Mouse (Mus musculus): ENCODE data around the gene Prkcb.

Gene Prkcb

DNA sequence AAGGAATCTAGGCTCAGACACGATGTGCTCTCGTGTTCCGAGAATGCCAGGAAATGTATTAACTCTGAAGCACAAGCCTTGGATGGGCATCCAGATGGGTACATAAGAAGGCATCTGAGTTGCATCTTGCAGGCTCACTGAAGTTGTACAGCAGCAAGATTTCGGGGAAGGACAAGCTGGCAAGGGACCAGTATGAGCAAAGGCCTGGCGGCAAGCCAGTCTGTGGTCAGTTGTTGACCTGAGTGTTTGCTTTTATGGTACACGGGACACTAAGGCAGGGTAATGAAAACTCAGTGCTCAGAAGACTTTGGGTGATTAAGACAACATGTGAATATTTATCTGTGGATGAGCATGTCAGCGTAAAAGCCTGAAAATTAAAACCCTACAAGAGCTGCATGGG lies 69.3 kb downstream of the Prkcb start:
- peak; percentile 29 to 57 for DNase-seq (ENCODE audit: inconsistent age in 2 of 2, low spot score in 1 of 2)

DNA sequence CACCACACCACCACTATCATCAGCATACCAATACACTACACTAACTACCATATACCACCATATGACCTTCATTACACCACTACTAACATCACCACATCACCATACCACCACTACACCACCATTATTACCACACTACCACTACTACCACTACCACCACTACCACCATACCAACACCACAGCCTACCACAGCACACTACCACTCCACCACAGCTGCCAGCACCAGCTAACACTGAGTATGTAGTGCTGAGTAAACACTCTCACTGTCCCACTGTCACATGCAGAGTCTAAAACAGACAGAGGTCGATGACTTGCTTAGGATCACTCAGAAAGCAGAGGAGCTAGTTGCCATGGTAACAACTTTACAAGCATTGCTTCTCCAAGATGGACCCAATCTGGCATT lies 78.1 kb downstream of the Prkcb start:
- no peak for DNase-seq (ENCODE audit: inconsistent age in 2 of 2, low spot score in 1 of 2)

GRCm38 (mm10) chr7:122367303-122368007 lies 78.9 kb downstream of the Prkcb start:
- no peak for DNase-seq (ENCODE audit: inconsistent age in 2 of 2, low spot score in 1 of 2)

- DNase-seq (ENCODE audit: inconsistent age in 2 of 2, low spot score in 1 of 2) = no peak
Measured at GRCm38 (mm10) chr7:122370488-122370887, 81.9 kb downstream of the Prkcb start.

DNA sequence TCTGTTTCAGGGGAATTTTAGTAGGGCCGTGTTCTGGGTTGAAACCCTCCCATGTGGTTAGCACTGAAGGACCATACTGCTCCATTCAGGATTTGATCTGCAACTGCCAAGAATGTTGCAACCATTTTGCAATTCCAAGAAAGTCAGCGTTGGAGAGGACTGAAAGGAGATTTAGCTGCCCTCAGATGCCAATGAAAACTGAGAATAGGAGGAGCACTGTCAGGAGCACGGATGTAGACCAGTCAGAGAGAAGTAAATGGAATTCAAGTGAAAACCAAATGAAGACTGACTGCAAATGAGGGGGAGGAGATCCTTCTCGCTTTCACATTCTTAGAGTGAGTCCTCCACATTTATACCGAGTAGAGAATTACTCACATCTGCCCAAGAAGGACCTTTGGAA lies 83.4 kb downstream of the Prkcb start:
- no peak for DNase-seq (ENCODE audit: inconsistent age in 2 of 2, low spot score in 1 of 2)

- no peak for DNase-seq (ENCODE audit: inconsistent age in 2 of 2, low spot score in 1 of 2)
Measured at GRCm38 (mm10) chr7:122372349-122372748, 83.8 kb downstream of the Prkcb start.

GRCm38 (mm10) chr7:122376845-122377244 lies 88.3 kb downstream of the Prkcb start:
- no peak for DNase-seq (ENCODE audit: inconsistent age in 2 of 2, low spot score in 1 of 2)

GRCm38 (mm10) chr7:122377967-122378366 lies 89.4 kb downstream of the Prkcb start:
- no peak for DNase-seq (ENCODE audit: inconsistent age in 2 of 2, low spot score in 1 of 2)

DNA sequence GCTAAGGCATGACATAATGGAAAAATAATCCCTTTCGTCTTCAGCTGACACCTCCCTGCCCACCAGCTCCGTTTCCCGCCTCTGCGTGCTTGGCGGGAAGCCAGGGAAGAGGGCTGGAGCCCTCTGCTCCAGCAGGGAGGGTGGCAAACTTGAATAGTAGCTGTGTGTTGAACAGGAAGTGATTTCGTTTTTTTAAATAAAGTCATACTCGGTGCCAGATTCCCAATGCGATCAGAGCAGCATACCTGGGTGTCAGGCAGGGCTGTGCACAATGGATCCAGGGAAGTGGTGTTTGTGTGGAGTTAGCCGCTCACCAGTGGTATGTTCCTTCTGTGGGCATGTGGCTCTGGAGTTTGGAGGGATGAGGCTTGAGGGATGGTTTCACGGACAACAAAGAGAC lies 89.9 kb downstream of the Prkcb start:
- no peak for DNase-seq (ENCODE audit: inconsistent age in 2 of 2, low spot score in 1 of 2)

- DNase-seq (ENCODE audit: inconsistent age in 2 of 2, low spot score in 1 of 2) = no peak
Measured at GRCm38 (mm10) chr7:122379292-122379691, 90.7 kb downstream of the Prkcb start.

GRCm38 (mm10) chr7:122380336-122381130 lies 92.0 kb downstream of the Prkcb start:
- DNase-seq (ENCODE audit: inconsistent age in 2 of 2, low spot score in 1 of 2) = no peak

DNA sequence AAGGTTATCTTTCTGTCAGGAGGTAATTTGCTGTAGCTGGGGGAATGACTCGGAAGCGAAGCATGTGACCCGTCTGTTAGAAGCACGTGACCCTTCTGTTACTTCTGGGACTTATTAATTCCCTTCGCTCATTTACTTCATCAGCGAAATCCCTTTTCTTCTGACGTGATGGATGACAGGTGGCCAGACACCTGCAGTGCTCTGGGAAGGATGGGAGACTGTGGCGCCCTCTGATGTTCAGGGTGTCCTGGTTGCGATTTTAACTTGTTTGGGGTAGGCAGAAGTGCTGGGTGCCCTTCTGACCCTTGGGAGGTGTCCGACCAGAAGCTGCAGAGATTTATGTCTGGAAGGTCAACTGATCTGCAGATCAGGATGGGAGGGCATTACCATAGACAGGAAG lies 93.0 kb downstream of the Prkcb start:
- no peak for DNase-seq (ENCODE audit: inconsistent age in 2 of 2, low spot score in 1 of 2)

DNA sequence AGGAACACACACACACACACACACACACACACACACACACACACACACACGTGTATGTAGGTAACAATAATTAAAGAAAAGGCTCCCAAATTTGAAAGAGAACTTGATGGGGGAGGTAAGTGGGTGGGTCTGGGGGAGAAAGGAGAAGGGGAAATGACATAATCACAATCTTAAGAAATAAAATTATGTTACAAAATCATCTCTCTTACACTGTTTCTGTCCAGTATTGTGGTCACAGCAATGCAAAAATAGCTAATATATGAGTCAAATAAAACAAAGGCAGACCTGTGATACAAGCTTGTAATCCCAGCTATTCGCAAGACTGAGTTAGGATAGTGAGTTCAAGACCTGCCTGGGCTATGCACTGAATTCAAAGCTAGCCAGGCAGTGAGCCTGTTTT lies 94.7 kb downstream of the Prkcb start:
- no peak for DNase-seq (ENCODE audit: inconsistent age in 2 of 2, low spot score in 1 of 2)

DNA sequence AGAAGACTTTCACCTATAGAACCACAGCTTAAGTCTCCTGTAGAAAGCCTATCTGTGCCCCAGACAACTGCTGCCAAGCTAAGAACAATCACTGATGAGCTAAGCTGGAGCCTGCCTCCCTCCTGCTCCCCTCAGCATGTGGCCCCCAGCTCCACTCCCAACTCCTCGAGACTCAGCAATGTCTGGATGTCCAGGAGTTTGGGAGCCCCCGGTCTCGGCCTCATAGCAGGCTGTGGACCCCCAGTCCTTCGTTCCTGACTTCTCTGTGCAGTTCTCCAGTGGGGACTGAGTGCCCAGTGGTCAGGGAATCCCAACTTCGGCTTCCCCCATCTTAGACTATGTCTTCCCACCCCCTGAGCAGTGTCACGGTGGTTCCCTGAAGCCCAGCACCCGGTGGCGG lies 96.3 kb downstream of the Prkcb start:
- no peak for DNase-seq (ENCODE audit: inconsistent age in 2 of 2, low spot score in 1 of 2)

DNA sequence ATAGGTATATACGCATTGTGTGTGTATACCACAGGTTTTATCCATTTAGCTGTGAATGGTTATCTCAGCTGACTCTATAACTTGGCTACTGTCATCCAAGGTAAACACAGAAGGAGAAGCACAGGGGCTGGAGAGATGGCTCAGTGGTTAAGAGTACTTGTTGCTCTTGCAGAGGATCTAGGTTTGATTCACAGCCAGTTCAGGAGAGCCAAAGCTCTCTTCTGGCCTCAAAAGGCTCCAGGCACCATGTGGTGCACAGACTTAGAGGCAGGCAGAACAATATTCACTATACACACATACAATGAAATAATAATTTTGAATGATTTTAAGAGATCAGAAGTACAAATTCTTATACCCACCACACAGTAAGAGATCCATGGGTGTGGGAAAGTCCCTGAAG lies 98.0 kb downstream of the Prkcb start:
- no peak for DNase-seq (ENCODE audit: inconsistent age in 2 of 2, low spot score in 1 of 2)

DNA sequence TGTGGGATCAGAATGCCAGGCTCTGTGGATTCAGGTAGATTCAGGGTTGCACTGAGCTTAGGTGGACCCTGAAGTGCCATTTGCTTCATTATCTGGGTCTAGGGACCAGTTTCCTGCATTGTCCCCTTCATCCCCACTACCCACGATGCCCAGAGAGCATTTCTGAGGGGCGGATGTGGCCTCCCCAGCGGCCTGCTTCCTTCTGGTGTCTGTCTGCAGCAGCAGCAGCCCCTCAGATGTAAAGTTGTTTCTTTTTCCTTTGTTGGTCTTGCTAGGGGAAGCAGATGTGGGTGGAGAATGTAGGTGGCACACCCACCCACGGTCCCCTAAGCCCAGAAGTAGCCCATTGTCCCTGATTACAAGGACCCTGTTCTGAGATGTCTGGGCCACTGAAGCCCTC lies 99.3 kb downstream of the Prkcb start:
- no peak for DNase-seq (ENCODE audit: inconsistent age in 2 of 2, low spot score in 1 of 2)

DNA sequence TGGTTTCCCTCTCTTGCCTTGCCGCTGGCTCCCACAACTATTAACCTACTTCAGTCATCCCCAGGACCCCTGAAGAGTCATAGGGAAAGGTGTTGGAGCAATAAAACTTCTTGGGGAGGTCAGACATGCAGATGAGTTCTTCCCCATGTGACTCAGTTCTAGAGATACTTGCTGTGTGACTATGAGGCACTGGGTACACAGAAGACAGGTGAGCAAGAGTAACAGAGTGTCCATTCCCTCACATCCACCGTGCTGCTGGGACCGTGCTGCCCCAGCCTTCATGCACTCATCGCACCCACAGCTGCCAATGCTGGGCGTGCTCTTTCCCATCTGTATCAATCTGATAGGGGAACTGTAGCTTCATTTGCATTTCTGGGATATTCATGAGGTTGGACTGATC lies 100.3 kb downstream of the Prkcb start:
- DNase-seq (ENCODE audit: inconsistent age in 2 of 2, low spot score in 1 of 2) = no peak

DNA sequence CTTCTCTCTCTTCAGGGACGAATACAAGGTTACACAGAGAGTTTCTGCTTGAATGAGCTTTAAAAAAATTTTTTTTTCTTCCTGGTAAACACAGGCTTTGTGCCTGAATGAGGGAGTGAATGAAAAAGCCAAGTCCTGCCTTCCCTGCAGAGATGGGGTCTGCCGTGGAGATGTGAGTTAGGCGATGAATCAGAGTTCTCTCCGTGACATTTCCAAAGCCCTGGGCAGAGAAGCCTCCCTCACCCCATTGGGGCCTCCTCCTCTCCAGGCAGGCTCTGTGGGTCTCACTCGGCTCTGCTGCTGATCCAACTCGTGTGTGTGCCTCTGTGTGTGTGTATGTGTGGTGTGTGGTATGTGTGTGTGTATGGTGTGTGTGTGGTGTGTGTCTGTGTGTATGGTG lies 101.1 kb downstream of the Prkcb start:
- DNase-seq (ENCODE audit: inconsistent age in 2 of 2, low spot score in 1 of 2) = no peak

GRCm38 (mm10) chr7:122390200-122390599 lies 101.6 kb downstream of the Prkcb start:
- no peak for DNase-seq (ENCODE audit: inconsistent age in 2 of 2, low spot score in 1 of 2)

DNA sequence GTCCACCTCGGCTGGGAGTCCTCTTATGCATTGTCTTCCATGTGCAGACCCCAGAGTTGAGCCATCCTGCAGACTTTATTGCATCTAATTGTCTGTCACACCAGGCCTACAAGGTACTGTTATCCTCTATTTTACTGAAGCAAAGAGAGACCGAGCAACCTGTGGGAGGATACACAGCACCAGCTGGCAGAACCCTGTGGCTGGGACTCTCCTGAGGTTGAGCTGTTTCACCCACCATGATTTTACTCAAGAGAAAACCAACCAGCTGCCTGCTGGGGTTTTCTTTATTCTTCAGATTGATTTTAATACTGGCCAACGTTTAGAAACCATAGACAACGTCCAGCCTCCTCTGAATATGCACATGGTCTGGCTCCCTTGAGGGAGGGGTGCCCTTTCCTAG lies 102.1 kb downstream of the Prkcb start:
- DNase-seq (ENCODE audit: inconsistent age in 2 of 2, low spot score in 1 of 2) = no peak

- DNase-seq (ENCODE audit: inconsistent age in 2 of 2, low spot score in 1 of 2) = no peak
Measured at GRCm38 (mm10) chr7:122391382-122391781, 102.8 kb downstream of the Prkcb start.

DNA sequence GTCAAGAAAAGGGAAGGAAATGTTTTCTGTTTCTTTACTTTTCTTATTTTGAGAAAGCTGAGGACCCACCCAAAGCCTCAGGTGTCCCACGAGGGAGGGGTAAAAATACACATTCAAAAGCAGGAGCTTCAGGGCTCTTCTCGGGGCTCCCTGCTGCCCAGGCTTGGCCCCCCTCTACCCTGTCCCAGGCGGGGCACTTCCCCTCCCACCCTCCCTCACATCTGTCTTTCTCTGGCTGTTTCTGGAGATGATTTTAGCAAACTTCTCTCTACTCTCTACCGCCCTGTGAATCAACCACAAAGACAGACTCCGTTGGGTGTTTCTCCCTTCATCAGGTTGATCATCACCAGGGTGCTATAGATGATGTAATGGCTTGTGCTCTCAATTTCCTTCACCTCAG lies 105.4 kb downstream of the Prkcb start:
- DNase-seq (ENCODE audit: inconsistent age in 2 of 2, low spot score in 1 of 2) = no peak

Data from adrenal gland, adult (tissue).